Mouse (Mus musculus): Measurements from ENCODE around the gene Sqstm1.

Gene Sqstm1

GRCm38 (mm10) chr11:50210505-50211151 lies at the start of gene Sqstm1, which contains the start of gene Mgat4b:
TSS of gene Sqstm1 (minus strand) at chr11:50210827.
TSS of gene Mgat4b (plus strand) at chr11:50210890.
- DNase-seq = peak; percentile 79

GRCm38 (mm10) chr11:50258310-50258709 lies 47.7 kb upstream of the Sqstm1 start:
- DNase-seq = no peak

GRCm38 (mm10) chr11:50256615-50257014 lies 46.0 kb upstream of the Sqstm1 start:
- DNase-seq = no peak

DNA sequence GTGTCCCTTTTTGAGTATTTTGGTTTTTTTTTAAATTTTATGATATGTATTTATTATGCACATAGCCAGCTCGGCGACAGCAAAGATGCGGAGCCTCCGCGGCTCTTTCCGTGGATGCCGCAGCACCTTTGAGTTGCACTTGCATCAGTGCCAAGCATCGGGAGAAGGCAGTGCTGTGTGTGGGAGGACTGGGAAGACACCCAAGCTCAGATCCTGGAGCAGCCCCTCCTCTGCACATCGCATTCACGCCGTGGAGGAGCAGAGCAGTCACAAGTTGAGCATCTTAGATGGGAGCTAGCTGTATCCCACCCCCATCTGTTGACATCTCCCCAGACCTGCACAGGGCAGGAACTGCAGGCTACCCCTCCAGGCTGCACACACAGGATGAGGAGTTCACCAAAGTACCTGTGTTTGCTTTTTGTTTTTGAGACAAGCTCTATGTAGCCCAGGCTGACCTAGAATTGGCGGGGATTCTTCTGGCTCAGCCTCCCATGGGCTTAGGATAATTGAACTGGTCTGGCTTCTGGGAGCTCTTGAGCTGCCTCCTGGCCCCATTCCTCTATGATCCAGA lies 43.5 kb upstream of the Sqstm1 start:
- peak; percentile 80 for DNase-seq

GRCm38 (mm10) chr11:50253393-50253792 lies 42.8 kb upstream of the Sqstm1 start:
- DNase-seq = no peak

DNA sequence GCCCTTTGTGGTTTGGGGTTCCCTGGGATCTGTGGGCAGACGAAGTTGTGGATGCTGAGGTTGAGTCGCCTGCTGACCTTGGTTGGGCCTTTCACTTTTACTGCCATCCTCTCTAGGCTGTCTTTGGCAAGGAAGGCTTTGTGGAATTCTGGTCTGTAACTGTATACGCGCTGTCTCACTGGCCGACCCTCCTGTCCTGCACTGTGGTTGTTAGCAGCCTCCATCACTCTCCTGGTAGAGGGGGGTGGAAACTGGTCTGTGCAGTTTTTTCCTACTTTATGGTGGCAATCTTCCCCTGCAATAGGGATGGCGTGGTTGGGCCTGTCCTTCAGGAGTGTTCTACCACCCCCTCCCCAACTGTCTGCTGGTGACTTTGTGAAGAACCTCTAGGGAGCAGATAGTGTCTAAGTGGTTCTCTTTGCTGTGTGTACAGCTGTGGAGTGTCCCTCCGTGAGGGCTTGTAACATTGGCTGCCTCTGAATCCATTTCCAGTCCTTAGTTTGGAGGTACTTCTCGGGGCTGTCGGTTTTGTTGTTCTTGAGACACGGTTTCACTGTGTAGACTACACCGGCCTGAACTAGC lies 42.1 kb upstream of the Sqstm1 start:
- no peak for DNase-seq

DNA sequence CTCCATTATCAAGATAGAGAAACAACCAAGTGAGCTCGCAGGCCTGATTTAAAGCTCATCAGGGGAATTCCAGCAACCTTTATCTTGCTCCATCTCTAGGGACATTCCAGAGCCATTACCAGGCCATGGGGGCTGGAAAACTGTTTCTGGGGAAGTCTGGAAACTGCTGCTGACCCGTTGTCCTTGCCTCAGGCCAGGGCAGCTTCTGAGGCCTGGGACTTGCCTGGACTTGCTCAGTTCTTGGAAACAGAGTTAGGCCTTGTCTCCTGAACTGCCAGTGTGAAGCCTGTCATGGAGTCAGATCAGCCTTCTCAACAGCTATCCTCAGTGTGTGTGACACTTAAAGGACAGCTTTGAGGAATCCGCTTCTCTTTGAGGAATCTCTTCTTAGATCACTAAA lies 41.5 kb upstream of the Sqstm1 start:
- DNase-seq = no peak

DNA sequence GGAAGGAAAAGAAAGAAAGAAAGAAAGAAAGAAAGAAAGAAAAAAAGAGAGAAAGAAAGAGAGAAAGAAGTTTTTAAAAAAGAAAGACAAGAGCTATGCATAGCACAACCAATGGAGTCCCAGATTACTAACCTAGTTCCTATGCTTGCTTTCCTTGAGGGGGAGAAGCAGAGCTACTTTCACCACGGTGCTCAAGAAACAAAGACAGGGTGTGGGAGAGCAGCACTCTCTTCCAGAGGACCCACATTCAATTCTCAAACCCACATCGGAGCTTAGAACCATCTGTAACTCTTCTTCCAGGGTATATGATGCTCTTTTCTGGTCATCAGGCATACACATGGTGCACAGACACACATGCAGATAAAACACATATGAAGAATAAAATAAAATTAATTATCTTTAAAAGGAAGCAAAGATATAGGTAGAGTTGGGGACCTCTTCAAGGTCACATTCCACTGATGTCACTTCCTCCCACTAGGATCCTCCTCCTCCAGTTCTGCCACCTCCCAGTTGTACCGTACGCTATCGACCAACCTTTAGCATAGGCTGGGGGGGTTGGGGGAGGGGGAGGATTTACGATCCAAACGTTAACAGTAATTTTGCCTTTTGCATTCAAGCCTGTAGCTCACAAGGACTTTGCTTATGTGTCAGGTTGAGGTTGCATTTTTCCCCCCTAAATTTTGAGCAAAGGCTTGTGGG lies 38.0 kb upstream of the Sqstm1 start:
- no peak for DNase-seq

- DNase-seq = no peak
These were observed 34.6 kb upstream of the Sqstm1 start for GRCm38 (mm10) chr11:50245269-50245668.

- DNase-seq = no peak
These were observed 33.3 kb upstream of the Sqstm1 start for GRCm38 (mm10) chr11:50243926-50244325.

DNA sequence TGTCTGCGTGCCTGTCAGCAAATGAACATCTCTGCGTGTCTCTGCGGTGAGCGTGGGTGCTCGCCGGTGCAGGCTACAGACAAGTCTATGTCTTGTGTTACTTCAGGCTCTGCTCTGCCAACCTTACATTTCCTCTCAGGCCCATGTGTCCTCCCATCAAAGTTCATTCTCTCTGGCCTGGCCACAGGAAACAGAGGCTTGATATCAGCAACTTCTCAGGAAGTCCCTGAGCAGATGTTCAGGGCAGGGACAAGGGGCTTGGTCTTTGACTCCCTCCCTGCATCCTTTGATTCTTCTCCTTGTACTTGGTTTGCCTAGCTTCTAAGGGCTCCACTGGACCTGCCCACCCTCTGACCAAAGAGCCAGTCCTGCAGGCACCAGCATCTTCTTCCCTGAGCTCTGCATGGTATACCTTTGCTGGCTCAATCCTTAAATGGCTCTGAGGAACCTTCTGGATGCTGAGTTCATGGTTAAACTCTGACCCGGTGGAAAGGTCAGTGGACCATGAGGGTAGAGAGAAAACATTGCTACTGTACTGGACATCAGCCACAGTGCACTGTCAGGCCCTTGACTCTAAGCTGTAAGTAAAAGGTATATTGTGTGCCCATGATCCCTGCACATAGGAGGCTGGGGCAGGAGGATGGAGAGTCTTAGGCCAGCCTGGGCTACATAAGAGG lies 29.7 kb upstream of the Sqstm1 start:
- DNase-seq = no peak

GRCm38 (mm10) chr11:50238821-50239791 lies 28.5 kb upstream of the Sqstm1 start:
- DNase-seq = no peak

DNA sequence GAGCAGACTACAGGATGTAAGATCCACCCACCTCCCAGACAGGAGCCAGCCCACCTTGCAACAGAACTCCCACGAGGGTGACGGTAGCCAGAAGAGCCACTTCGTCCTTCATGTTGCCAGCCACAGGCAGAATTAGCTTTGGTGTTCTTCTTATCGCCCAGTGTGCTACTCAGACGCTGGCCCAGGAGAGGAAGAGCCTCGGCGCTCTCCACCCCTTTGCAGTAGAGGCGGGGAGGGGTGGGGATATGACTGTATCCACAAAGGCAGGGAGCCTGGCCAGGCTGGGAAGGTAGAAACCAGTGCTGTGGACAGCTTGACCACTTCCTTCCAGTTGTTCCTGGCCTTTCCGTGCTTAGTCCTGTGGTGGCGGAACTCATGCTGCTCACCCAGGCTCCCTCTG lies 27.7 kb upstream of the Sqstm1 start, which contains the start of gene Ltc4s:
TSS of gene Ltc4s (minus strand) at position 293 of the 400 bp plus-strand sequence.
- no peak for DNase-seq

GRCm38 (mm10) chr11:50236937-50237835 lies 26.6 kb upstream of the Sqstm1 start:
- no peak for DNase-seq

GRCm38 (mm10) chr11:50236540-50236936 lies 25.9 kb upstream of the Sqstm1 start:
- DNase-seq = peak; percentile 89

DNA sequence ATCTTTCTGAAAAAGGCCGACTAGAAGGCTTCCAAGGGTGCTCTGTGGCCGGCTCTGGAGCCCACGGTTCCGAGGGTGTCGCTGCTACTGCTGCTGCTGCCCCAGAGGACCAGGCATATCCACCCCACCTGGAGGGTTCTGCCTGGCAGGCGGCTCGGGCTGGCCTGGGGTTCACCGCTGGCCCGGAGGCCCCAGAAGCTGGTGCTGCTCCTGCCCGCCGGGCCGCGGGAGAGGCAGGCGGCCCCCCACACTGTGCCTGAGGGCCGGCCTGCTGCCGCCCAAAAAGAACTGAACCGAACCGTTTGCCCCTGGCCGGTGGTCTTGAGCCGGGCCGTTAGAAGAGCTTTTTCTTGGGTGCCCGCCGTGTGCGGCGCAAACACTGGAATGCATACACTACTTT lies 24.0 kb upstream of the Sqstm1 start:
- no peak for DNase-seq

DNA sequence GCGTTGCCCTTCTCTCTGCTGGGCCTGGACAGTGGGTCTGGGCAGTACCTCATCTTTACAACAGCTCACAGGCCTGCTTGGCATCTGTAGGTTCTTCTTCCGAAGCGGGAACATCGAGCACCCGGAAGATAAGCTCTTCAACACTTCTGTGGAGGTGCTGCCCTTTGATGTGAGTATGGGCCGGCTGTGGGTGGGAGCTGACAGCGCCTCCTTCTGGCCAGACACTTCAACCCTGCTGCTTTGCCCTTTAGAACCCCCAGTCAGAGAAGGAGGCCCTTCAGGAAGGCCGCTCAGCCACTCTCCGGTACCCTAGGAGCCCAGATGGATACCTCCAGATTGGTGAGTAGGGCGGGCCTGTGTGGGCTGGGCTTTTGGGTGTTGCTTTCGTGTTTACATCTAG lies 23.4 kb upstream of the Sqstm1 start:
- DNase-seq = no peak

GRCm38 (mm10) chr11:50233022-50233421 lies 22.4 kb upstream of the Sqstm1 start:
- DNase-seq = no peak

DNA sequence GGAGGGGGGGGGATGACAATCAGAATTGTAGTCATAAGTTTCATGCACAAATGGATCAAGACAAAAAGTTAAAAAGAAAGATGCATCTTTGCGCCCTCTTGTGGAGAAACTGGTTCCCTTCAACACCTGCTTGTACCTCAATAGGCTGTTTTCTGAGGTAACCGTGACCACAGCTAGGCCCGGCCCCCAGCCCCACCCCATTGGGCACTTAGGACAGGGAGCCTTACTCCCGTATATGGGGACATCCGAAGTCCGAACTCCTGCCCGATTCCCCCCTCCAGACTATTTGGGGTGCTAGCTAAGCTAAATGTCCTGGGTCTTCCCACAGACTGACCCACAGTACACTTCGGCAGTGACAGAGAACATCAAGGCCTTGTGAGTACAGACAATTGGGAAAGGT lies 20.8 kb upstream of the Sqstm1 start:
- no peak for DNase-seq

GRCm38 (mm10) chr11:50230481-50231304 lies 20.1 kb upstream of the Sqstm1 start:
- DNase-seq = no peak

All from right cerebral cortex, postnatal 14 days (tissue).